Mouse (Mus musculus): ENCODE measurements around the gene Ppil4.

The Ppil4 gene

GRCm38 (mm10) chr10:7824663-7825280, 32.1 kb downstream of the Ppil4 start:
- DNase-seq (ENCODE audit: low read depth, low spot score), result no peak

- no peak for DNase-seq (ENCODE audit: low read depth, low spot score)
Measured at GRCm38 (mm10) chr10:7825281-7825665, 32.6 kb downstream of the Ppil4 start.

DNA sequence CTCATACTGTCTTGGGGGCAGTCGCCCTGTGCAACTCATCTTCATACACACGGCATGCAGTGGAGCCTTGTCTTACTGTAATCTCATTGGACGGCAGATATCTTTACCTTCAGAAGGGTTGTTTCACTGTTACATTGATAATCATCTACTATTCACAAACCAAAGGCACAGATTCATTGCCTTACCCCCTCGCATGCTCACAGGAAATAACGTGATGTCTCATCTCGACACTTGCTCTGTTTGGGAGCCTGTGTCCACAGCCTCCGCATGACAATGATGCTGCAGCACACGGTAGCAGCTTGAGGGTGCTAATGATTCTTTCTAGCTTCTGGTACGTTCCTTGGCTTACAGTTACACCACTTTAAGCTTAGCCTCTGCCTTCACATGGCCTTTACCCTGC, 33.4 kb downstream of the Ppil4 start:
- no peak for DNase-seq (ENCODE audit: low read depth, low spot score)

DNA sequence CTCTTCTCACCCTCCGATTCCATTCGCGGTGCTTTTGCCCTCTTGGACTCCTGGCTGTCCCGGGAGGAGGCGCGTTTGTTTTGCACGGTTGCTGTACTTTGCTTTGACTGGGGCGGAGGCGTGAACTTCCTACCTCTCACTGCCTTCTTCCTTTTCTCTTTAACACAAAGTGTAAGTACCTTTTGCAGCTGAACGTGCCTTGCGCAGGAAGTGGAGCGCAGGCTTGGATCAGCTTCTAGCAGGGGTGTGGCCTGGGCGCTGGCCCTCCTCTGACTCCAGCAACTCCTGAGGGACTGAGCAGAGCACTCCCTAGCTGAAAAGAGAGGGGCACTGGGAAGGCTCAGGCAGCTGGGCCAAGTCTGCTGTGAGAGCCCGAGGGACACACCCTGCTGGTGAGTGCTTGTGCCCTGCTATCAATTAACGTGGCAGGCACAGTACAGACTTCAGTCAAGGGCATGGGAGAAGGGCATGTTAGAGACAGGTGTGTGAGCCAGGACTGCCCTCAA, 39.5 kb downstream of the Ppil4 start, which contains the start of gene Zc3h12d:
TSS of gene Zc3h12d (plus strand) at position 300 of the 506 bp plus-strand sequence.
- DNase-seq (ENCODE audit: low read depth, low spot score), result peak; percentile 16

- no peak for DNase-seq (ENCODE audit: low read depth, low spot score)
Measured at GRCm38 (mm10) chr10:7833377-7834165, 40.9 kb downstream of the Ppil4 start.

GRCm38 (mm10) chr10:7834671-7835225, 42.1 kb downstream of the Ppil4 start:
- no peak for DNase-seq (ENCODE audit: low read depth, low spot score)

DNA sequence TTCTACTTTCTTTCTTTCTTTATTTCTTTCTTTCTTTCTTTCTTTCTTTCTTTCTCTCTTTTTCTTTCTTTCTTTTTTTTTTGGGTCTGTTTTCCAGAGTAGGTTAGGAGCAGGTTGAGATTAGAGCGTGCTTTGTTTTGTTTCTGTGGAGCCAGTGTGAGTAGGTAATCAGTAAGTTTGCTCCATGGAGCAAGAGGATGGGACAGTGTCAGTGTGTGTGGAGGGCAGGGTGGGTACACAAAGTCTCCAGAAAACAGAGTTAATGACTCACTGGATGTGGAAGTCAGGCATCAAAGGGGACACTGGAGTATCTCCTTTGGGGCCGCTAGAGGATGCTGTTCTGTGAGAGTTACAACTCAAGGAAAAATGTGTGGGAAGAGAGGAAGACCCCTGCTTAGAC, 44.2 kb downstream of the Ppil4 start:
- DNase-seq (ENCODE audit: low read depth, low spot score), result no peak

- DNase-seq (ENCODE audit: low read depth, low spot score), result no peak
Measured at GRCm38 (mm10) chr10:7837446-7837845, 44.8 kb downstream of the Ppil4 start.

DNA sequence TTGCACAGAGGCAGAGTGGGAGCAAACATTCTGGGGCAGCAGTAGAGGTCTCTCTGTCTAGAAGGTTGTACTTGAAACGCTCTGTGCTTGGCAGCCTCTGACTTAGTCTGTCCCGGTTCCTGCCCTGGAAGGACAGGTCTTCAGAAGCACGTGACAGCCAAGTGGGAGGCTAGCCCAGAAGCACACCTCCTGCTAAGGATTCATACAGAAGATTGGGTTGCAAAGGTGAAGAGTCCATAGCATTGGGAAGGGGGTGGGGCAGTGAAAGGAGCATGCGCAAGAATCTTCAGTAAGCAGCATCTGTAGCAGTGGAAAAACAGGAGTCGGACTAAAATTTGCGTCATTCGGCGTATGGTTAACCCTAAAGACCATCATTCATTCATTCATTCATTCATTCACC, 45.3 kb downstream of the Ppil4 start:
- no peak for DNase-seq (ENCODE audit: low read depth, low spot score)

GRCm38 (mm10) chr10:7838874-7839421, 46.3 kb downstream of the Ppil4 start:
- no peak for DNase-seq (ENCODE audit: low read depth, low spot score)

GRCm38 (mm10) chr10:7839551-7840352, 47.1 kb downstream of the Ppil4 start:
- no peak for DNase-seq (ENCODE audit: low read depth, low spot score)

DNA sequence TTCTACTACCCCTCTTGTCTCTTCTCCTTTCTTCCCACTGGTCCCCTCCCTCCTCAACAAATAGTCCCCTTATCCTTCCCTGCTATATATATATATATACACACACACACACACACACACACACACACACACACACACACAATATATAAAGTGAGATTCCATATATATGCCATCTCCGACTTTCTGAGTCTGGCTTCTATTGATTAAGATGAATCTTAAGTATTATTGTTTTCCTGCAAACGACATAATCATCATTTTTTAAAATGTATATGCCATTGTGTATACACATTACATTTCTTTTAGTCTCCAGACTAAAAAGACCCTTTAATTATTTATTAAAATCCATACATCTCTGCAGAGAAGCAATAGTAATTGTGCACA, 47.7 kb downstream of the Ppil4 start:
- no peak for DNase-seq (ENCODE audit: low read depth, low spot score)

DNA sequence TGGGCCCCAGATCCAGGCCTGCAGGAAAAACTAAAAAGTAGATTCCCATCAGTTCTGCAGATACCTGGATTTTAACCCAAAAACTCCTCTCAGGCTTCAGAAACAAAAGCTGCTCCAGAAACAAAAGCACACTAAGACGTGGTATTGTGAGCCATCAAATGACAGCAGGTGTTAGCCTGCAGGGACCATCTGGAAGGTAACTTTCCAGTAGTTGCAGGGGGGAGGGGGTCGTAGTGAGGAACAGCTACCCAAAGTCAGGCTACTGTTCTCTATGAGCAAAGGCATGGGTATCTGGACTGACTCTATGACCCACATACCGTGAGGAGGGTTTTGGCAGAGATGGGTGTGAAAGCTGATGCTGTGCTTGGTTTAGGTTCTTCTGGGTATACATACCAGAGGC, 48.1 kb downstream of the Ppil4 start:
- DNase-seq (ENCODE audit: low read depth, low spot score), result no peak

DNA sequence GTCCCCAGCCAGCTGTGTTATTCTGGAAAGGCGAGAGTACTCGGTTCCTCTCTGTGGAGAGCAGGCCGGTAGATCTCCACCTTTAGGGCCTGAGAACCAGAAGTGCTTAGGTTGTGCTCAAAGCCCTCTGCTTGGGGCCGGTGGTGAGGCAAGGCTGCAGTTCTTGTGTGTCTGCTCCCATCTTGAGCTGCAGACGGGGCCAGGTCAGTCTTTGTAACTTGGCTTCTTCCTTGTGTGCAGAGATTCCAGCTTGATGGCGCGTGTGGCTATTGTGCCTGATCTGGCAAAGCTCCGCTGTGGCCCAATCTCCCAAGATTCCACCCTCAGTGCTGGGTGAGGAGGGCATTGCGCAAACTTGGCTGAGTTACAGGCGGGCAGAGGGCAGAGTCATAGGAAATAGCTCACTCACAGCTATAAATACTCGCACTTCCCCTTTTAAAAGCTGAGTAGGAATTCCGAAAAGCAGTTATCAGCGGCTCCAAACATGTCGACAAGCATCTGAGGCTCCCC, 48.9 kb downstream of the Ppil4 start:
- DNase-seq (ENCODE audit: low read depth, low spot score), result no peak

GRCm38 (mm10) chr10:7843181-7843580, 50.5 kb downstream of the Ppil4 start:
- DNase-seq (ENCODE audit: low read depth, low spot score), result no peak

GRCm38 (mm10) chr10:7844161-7844560, 51.5 kb downstream of the Ppil4 start:
- DNase-seq (ENCODE audit: low read depth, low spot score), result no peak

- no peak for DNase-seq (ENCODE audit: low read depth, low spot score)
Measured at GRCm38 (mm10) chr10:7845136-7845535, 52.4 kb downstream of the Ppil4 start.

GRCm38 (mm10) chr10:7845991-7846390, 53.3 kb downstream of the Ppil4 start:
- DNase-seq (ENCODE audit: low read depth, low spot score), result no peak

- no peak for DNase-seq (ENCODE audit: low read depth, low spot score)
Measured at GRCm38 (mm10) chr10:7847166-7847605, 54.5 kb downstream of the Ppil4 start.

DNA sequence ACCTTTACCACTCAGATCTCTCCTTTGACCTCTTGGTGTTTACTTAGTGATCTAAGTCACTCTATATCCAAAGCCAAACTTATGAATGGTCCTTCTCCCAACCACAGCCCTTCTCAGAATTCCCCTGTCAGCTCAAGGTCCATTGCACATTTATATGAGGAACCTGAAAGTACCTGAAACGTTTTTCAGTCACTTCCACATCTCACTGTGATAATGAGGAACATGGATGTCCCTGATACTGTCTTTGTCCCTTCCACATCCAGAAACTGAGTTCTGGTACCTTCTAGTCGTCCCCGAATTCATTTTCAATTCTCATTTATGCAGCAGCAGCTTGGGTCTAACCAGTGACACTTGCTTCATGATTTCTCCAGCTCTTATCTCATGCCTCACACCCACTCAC, 59.2 kb downstream of the Ppil4 start:
- no peak for DNase-seq (ENCODE audit: low read depth, low spot score)

- no peak for DNase-seq (ENCODE audit: low read depth, low spot score)
Measured at GRCm38 (mm10) chr10:7860494-7860893, 67.8 kb downstream of the Ppil4 start.
